Mouse (Mus musculus): ENCODE measurements around the gene Bloc1s2.

DNA sequence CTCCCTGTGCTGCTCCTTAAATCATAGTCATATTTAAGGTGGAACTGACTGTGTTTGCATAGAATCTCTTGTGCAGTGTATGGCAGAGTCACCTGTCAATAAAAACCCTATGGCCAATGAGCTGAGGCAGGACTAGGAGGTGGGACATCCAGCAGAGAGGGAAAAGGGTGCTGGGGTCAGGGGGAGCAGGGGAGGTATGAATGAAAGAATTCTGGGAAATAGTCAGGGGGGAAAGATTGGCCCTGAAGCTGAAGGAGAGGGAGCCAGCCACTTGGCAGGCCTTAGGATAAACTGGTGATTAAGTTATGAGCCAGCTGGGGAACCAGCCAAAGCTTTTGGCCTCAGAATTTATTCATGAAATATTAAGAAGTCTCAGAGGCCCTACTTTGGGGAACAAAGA, 37.2 kb downstream of the Bloc1s2 start:
- TF ChIP-seq POLR2A (IDR thresholded peaks at IDR 0.05; ENCODE audit: borderline replicate concordance, low read depth, low read length), result no peak
- TF ChIP-seq CTCF (IDR thresholded peaks at IDR 0.05; ENCODE audit: low read depth, low read length), result no peak

Measured in bone marrow macrophage, adult 2 months (primary cell).